Mouse (Mus musculus) forebrain, postnatal 0 days (tissue): ENCODE results near the gene Csf1. TPM values are rescaled to one million over a fixed set of nuclear protein-coding genes. Genes with fewer than 3 reads are reported as not detected.
"Not testable (repeated sequence)": the region's sequence is repeated elsewhere in the genome, so short reads cannot be mapped to it uniquely, and the experiment has no call there.

ENCODE experiments used
- ATAC-seq: fragments of 200-750 bp; cut with Nextera tagmentation; 2 replicates; pipeline ENCODE4 v1.8.0; 2017; ENCODE audit warnings: mild to moderate bottlenecking, moderate library complexity
- DNase-seq: peaks from one replicate; pipeline ENCODE4 v3.0.0-alpha.2; 2015
- H3K27ac ChIP-seq: fragments of 300-500 bp; sonication (generic); 2 replicates; pipeline ENCODE4 v1.5.1; 2014; ENCODE audit warnings: low read depth, mild to moderate bottlenecking, antibody characterized with exemption, low read length, moderate library complexity, mixed read lengths
- H3K27me3 ChIP-seq: fragments of 300-500 bp; sonication (generic); 2 replicates; pipeline ENCODE4 v1.6.1; 2014; ENCODE audit warnings: mild to moderate bottlenecking, low read length, mixed read lengths; ENCODE audit not compliant: insufficient read depth
- H3K36me3 ChIP-seq: fragments of 300-500 bp; sonication (generic); 2 replicates; pipeline ENCODE4 v1.6.1; 2014; ENCODE audit warnings: mild to moderate bottlenecking, moderate library complexity; ENCODE audit not compliant: insufficient read depth
- H3K4me1 ChIP-seq: fragments of 300-500 bp; sonication (generic); 2 replicates; pipeline ENCODE4 v1.6.1; 2014; ENCODE audit warnings: antibody characterized with exemption; ENCODE audit not compliant: insufficient read depth
- H3K4me2 ChIP-seq: fragments of 300-500 bp; sonication (generic); 2 replicates; pipeline ENCODE4 v1.6.1; 2014; ENCODE audit warnings: low read depth, mild to moderate bottlenecking, moderate library complexity
- H3K4me3 ChIP-seq: fragments of 300-500 bp; sonication (generic); 2 replicates; pipeline ENCODE4 v1.5.1; 2014; ENCODE audit warnings: low read depth, low read length, mixed read lengths
- H3K9ac ChIP-seq: fragments of 300-500 bp; sonication (generic); 2 replicates; pipeline ENCODE4 v1.6.1; 2014; ENCODE audit warnings: mild to moderate bottlenecking
- H3K9me3 ChIP-seq: fragments of 300-500 bp; sonication (generic); 2 replicates; pipeline ENCODE4 v1.6.1; 2016; ENCODE audit warnings: low read length
- CTCF ChIP-seq: sonication (generic); IDR thresholded peaks from 2 replicates; pipeline ENCODE4 v1.5.1; 2016; ENCODE audit warnings: antibody characterized with exemption, control low read depth, low read depth
- WGBS: fragments of 180-500 bp; shearing (Covaris S2); extraction: QIAGEN DNeasy Blood & Tissue Kit; methylation state at CpG from one replicate; pipeline ENCODE4 v1.1.7; 2014; 5-methylcytosine and 5-hydroxymethylcytosine counted together
- polyA plus RNA-seq: library from polyadenylated mRNA; unstranded; fragments of >200 nt; fragmentation: Nextera tagmentation; extraction: Ambion mirVana; gene quantifications from 2 replicates; pipeline ENCODE4 v1.2.1, GENCODE M21; 2015
- total RNA-seq: library from RNA; depleted of rRNA; stranded (reverse); fragments of >200 nt; gene quantifications from 2 replicates; pipeline ENCODE4 v1.2.3, GENCODE M21; 2014

The Csf1 gene
- total and polyA plus RNA-seq, 2 experiments from 2014 or later = 8.6 to 11.7 TPM

GRCm38 (mm10) chr3:107741387-107741786 is 18.9 kb downstream of the Csf1 start:
- H3K4me3 ChIP-seq = no peak overlapping the region
- no peak overlapping the region for H3K9ac ChIP-seq
- H3K9me3 ChIP-seq = no peaks in the 10 kb centered on the region
- ATAC-seq = no peak
- no peak for TF ChIP-seq CTCF
- H3K36me3 ChIP-seq = no peaks in the 10 kb centered on the region
- H3K27ac ChIP-seq = peak overlapping the region; percentile 40; the same call in 1 of the 2 replicates
- H3K4me1 ChIP-seq = peaks cover 9% of the 10 kb centered on the region
- DNase-seq = no peak
- no peaks in the 10 kb centered on the region for H3K27me3 ChIP-seq
- no peak overlapping the region for H3K4me2 ChIP-seq

- H3K9ac ChIP-seq = no peak overlapping the region
These were observed 19.6 kb downstream of the Csf1 start for GRCm38 (mm10) chr3:107740578-107741207.

GRCm38 (mm10) chr3:107739966-107740365 is 20.3 kb downstream of the Csf1 start:
- DNase-seq (no peak), ATAC-seq (no peak)
- no peaks in the 10 kb centered on the region for H3K27me3 ChIP-seq
- no peak overlapping the region for H3K27ac ChIP-seq
- no peaks in the 10 kb centered on the region for H3K36me3 ChIP-seq
- WGBS = 79% methylated on average over 2 of the region's 2 CpGs
- peaks cover 9% of the 10 kb centered on the region for H3K4me1 ChIP-seq
- H3K4me2 ChIP-seq = no peak overlapping the region
- no peaks in the 10 kb centered on the region for H3K9me3 ChIP-seq
- TF ChIP-seq CTCF = no peak
- no peak overlapping the region for H3K4me3 ChIP-seq
- no peak overlapping the region for H3K9ac ChIP-seq

More at GRCm38 (mm10) chr3:107740578-107741207, 19.6 kb downstream of the Csf1 start:
- Histone ChIP-seq H3K4me1 (peaks cover 9% of the 10 kb centered on the region), H3K4me3 (no peak overlapping the region), H3K36me3 (no peaks in the 10 kb centered on the region), H3K9me3 (no peaks in the 10 kb centered on the region), H3K4me2 (no peak overlapping the region), H3K27me3 (no peaks in the 10 kb centered on the region), H3K27ac (0 out of 2 replicates have a peak overlapping the region, but pooled peaks have one; percentile 40)
- peak; percentile 83 for ATAC-seq
- 5% methylated on average over 6 of the region's 6 CpGs for WGBS
- no peak for TF ChIP-seq CTCF
- DNase-seq = peak; percentile 64

- ATAC-seq (no peak), DNase-seq (no peak)
- Histone ChIP-seq H3K9me3 (no peaks in the 10 kb centered on the region), H3K27ac (no peak overlapping the region), H3K36me3 (no peaks in the 10 kb centered on the region), H3K4me1 (peaks cover 9% of the 10 kb centered on the region), H3K27me3 (no peaks in the 10 kb centered on the region), H3K9ac (no peak overlapping the region), H3K4me3 (no peak overlapping the region), H3K4me2 (no peak overlapping the region)
- TF ChIP-seq CTCF = no peak
- 72% methylated on average over 3 of the region's 3 CpGs for WGBS
These were observed 20.8 kb downstream of the Csf1 start for GRCm38 (mm10) chr3:107739456-107739855.

- Histone ChIP-seq H3K27me3 (no peaks in the 10 kb centered on the region), H3K36me3 (no peaks in the 10 kb centered on the region), H3K4me1 (peaks cover 9% of the 10 kb centered on the region), H3K27ac (no peak overlapping the region), H3K4me2 (no peak overlapping the region), H3K4me3 (no peak overlapping the region), H3K9me3 (no peaks in the 10 kb centered on the region), H3K9ac (no peak overlapping the region)
- DNase-seq (no peak), ATAC-seq (peak; percentile 52)
- 83% methylated on average over 1 of the region's 1 CpGs for WGBS
- TF ChIP-seq CTCF = peak; percentile 46
These were observed 21.6 kb downstream of the Csf1 start for GRCm38 (mm10) chr3:107738620-107739019.

GRCm38 (mm10) chr3:107737609-107738190 is 22.6 kb downstream of the Csf1 start:
- no peak overlapping the region for H3K9ac ChIP-seq
- H3K27me3 ChIP-seq = no peaks in the 10 kb centered on the region
- 74% methylated on average over 1 of the region's 1 CpGs for WGBS
- peaks cover 9% of the 10 kb centered on the region for H3K4me1 ChIP-seq
- H3K36me3 ChIP-seq = no peaks in the 10 kb centered on the region
- H3K9me3 ChIP-seq = no peaks in the 10 kb centered on the region
- no peak for TF ChIP-seq CTCF
- H3K27ac ChIP-seq = no peak overlapping the region
- no peak overlapping the region for H3K4me2 ChIP-seq
- no peak for ATAC-seq
- no peak for DNase-seq
- H3K4me3 ChIP-seq = no peak overlapping the region

GRCm38 (mm10) chr3:107735620-107736019 is 24.6 kb downstream of the Csf1 start:
- H3K9me3 ChIP-seq, H3K9ac ChIP-seq, H3K4me1 ChIP-seq, ATAC-seq, H3K27ac ChIP-seq, H3K4me3 ChIP-seq, H3K36me3 ChIP-seq, H3K4me2 ChIP-seq, DNase-seq, H3K27me3 ChIP-seq: not testable (repeated sequence)
- WGBS = 93% methylated on average over 13 of the region's 13 CpGs
